Mouse (Mus musculus) megakaryocyte, adult 5-6 weeks (primary cell): ENCODE data around the gene Elovl6. TPM values are rescaled to one million over a fixed set of nuclear protein-coding genes. Genes with fewer than 3 reads are reported as not detected.

Experiments used
- ATAC-seq: 2 replicates; pipeline ENCODE4 v1.8.0; 2016; ENCODE audit warnings: mild to moderate bottlenecking, inconsistent platforms; ENCODE audit not compliant: poor library complexity, severe bottlenecking
- total RNA-seq, 2 experiments: library from RNA; stranded (forward) in 1 of 2; stranded (reverse) in 1 of 2; fragments of 153-499, 151-499 nt in 1 of 2; fragments of 221-1000, 200-1000 nt in 1 of 2; gene quantifications; 2 replicates each; pipeline versions ENCODE4 v1.2.3 to v1.2.4; 2015 to 2017

The Elovl6 gene
- total RNA-seq, 2 experiments from 2014 or later, result 9.5 to 13.7 TPM

DNA sequence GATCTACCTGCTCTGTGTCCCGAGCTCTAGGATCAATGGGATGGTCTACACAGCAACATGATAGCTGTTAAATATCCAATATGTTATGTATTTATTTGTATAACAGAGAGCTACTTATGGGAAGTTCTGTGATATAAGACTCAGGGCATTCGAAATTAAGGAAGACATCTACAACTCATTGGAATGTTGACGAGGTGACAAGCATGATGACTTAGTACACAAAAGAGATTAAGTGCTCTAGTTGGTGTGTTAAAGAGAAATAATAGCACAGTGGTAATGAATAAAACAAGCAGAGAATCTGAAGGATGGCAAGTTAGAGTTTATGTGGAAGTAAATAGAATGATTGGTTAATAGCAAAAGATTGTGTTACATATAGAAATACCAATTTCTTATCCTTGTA lies 61.6 kb downstream of the Elovl6 start:
- no peak for ATAC-seq

- no peak for ATAC-seq
These were observed 63.9 kb downstream of the Elovl6 start for GRCm38 (mm10) chr3:129596098-129596497.

DNA sequence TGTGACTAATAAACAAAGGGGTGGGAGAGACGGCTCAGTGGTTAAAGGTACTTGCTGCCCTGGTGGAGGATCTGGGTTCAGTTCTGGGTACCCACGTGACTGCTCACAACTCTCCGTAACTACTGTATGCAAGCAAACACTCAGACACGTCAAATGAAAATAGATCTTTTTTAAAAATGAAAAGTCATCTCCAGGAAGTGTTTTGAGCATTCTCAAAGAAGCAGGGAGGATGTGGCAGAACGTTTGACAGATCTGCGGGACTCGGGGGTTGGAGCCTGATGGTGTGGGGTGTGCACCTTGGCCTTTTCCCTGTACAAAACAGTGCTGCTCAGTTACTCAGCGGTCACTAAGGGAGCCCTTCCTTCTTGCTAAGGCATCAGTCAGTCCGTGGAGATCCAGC lies 70.1 kb downstream of the Elovl6 start:
- peak; percentile 52; the same call in 1 of the 2 replicates for ATAC-seq

DNA sequence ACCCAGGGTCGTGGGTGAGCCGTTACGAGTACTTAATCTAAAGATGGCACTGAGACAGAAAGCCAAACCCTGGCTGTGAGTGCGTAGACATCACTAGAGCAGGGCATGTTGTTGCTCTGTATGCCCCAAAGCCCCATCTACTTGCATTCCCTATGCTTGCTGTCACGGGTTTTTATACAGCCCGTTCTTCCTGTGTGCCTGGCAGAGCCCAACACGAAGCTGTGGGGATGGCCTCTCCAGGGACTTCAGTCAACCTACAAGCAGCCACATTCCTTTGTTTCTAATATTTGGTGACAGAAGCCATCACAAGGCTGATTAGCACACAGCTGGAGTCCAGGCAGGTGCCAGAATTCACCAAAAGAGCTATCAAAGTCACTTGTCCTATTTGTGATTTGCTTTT lies 73.3 kb downstream of the Elovl6 start:
- ATAC-seq, result no peak

- ATAC-seq, result no peak
These were observed 73.8 kb downstream of the Elovl6 start for GRCm38 (mm10) chr3:129605934-129606333.

DNA sequence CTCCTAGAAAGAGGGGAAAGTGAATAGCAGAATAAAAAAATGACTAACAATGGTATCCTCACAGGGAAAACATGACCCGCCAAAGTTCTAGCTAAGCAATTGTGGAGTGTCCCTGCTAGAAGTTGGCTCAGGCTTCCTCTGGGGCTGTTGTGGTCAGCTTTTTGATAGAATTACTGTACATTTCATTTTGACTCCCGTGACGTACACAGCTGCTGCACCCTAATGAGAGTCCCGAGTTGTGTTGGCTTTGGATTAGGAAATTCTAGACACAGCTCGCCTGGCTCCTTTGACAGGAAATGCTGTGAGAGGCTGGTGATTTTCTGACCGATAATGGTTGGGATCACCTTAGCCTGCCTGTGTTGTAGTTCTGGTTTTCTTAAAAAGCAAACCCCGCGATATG lies 79.5 kb downstream of the Elovl6 start:
- ATAC-seq, result peak; percentile 31

DNA sequence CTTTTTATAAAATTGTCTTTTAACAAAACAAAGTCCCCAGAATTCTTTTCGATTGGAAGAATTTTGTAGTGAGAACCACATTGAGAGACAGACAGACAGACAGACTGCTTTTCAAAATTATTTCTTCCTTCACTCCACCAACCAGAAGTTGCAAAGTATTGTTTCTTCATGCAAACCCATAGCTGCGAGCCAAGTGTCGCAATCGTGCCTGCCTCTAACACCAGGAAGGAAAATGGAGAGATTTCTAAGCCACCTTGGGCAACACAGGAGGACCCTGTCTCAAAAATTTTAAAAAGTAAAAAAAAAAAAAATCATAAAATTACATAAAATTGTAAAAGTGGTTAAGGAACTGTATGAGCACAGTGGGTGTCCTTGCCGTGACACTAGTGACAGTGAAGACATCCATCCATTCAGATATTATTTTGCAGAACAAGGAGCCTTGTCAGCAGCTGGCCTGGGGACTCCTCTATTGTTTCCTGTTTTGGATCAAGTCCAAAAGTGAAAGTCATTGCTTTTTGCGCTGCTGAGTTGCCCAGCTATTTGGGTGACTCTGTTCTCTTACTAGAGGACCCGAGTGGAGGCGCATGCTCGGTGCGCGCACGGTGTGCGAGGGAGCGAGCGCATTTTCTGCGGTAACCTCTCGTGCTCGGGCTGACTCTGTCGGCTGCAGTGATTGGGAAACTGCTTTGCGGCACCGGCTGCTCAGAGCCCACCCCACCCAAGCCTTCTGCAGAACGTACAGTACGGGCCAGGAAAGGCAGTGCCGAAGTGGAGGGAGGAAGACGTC lies 80.3 kb downstream of the Elovl6 start:
- ATAC-seq, result peak; percentile 74

DNA sequence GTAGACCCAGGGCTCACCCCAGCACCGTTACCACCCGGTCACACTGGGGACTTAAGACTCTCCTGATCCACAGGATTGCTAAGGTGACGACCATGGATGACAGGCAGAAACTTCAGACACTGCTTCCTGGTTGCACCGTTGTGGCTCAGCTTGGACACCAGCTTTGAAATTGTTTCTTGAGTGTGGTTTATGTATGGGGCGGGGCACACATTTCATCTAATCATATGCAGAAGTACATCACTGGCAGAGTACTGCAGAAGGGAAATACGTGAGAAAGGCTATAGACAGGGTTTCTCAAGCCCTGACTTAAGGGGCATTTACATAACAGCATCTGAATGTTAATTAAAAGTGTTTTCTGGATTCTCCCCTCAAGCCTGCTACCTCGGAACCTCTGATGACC lies 81.6 kb downstream of the Elovl6 start:
- ATAC-seq, result peak; percentile 68

- 0 out of 2 replicates have a peak, but pooled peaks have one; percentile 0 for ATAC-seq
These were observed 82.1 kb downstream of the Elovl6 start for GRCm38 (mm10) chr3:129614216-129614615.

GRCm38 (mm10) chr3:129617450-129617849 lies 85.3 kb downstream of the Elovl6 start:
- no peak for ATAC-seq

GRCm38 (mm10) chr3:129619194-129619775 lies 87.1 kb downstream of the Elovl6 start:
- ATAC-seq, result 0 out of 2 replicates have a peak, but pooled peaks have one; percentile 27

DNA sequence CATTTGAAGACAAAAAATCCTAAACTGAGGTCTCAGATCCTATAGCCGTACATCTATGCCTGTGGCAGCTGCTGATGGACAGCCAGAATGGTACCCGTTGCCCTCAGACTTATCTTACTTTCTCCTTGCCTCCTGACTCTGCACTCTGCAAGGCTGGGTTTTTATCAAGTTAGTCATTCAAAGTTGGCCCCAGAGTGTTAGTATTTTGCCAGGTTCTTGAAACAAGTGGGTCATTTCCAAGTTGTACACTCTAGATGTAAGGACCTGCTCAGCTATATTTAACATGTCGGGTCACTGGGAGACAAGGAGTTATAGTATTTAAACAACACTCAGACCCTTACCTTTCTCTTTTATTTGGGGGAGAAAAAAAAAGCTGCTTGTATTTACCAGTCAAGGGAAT lies 88.6 kb downstream of the Elovl6 start:
- ATAC-seq, result no peak

DNA sequence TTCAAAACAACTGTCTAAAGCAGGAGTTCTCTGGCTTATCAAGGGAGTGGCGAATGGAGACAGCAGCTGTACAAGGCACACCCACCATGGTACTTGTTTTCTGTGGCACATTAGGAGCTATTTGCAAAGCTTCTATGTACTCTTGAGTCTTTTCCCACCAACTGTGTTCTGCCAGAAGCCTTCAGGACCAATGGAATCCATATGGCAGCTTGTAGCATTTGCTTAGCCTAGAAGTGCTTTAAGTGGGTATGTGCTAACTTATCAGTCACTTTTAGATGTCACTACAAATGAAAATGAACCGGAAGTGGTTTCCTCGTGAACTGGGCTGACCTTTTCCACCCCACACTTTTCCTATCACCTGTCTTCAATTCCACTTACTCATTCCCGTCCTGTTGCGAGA lies 89.1 kb downstream of the Elovl6 start:
- ATAC-seq, result no peak

GRCm38 (mm10) chr3:129622120-129622519 lies 90.0 kb downstream of the Elovl6 start:
- ATAC-seq, result peak; percentile 62; the same call in 1 of the 2 replicates

DNA sequence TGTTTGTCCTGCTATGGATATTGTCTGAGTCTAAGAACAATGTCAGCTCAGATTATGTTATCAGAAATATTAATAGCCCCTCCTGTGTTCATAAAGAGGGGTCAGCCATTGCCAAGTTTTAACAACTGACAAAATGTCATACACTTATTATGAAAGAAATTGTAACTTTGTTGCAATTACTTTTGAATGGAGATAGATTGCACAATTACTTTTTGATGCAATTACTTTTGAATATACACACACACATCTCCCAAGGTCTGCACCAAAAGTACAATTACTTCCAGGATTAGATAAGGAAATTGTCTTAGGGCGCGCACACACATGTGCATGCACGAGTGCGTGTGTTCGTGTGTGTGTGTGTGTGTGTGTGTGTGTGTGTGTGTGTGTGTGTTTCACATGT lies 90.5 kb downstream of the Elovl6 start:
- no peak for ATAC-seq

GRCm38 (mm10) chr3:129624193-129624805 lies 92.1 kb downstream of the Elovl6 start:
- no peak for ATAC-seq

GRCm38 (mm10) chr3:129627281-129627680 lies 95.1 kb downstream of the Elovl6 start:
- ATAC-seq, result no peak

GRCm38 (mm10) chr3:129631018-129631417 lies 98.9 kb downstream of the Elovl6 start:
- no peak for ATAC-seq

DNA sequence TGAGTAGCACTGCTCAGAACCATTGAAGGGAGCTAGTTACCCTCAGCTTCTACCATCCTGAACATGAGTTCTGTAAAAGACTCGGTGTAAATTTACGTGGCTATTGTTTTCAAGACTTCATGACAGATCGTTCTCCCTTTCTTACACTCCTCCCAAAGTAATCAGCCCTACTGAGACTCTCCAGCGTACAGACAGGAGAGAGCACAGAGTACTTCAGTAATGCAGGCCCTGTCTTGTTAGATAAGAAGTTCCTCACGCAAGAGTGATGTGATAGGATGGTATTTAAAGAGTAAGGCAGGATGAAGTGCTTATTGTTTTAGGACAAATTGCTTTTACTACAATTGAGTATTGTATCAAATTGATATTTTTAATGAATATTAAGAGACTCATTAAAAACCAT lies 99.7 kb downstream of the Elovl6 start:
- no peak for ATAC-seq

- no peak for ATAC-seq
These were observed 101.4 kb downstream of the Elovl6 start for GRCm38 (mm10) chr3:129633518-129633917.

GRCm38 (mm10) chr3:129634260-129634901 lies 102.2 kb downstream of the Elovl6 start:
- peak; percentile 56 for ATAC-seq
